14 mouse cellular contexts compared by ENCODE assay signal in the genomic region with DNA sequence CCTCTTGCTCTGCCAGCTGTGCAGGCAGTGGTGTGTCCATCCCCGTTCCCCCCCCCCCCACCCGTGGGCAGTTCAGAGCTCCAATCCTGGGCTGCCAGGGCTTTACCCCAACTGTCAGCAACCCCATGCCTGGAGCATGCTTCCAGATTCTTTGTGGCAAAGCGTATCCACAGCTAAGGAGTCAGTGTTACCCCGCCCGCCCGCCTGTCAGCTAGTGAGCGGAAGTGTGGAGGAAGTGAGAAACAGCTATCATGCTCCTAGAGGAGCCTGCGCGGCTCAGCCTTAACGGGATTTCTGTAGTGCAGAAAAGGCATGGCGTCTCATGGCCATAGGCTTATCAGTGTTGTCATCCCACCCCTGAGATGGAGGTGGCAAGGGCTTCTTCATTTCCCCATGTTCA. TPM values are rescaled to one million over a fixed set of nuclear protein-coding genes. Genes with fewer than 3 reads are reported as not detected.
A peak's percentile ranks its signal among the peaks of the same experiment; 100 is the strongest.
DNase-seq lines count a peak whose midpoint lies in the region; ATAC-seq and TF ChIP-seq lines count a peak whose summit lies in the region.
"Had no signal": no experiment of that assay in that cellular context is flagged by ENCODE, and none has a peak within 500 bp of the region (broad histone marks: within the 10 kb centered on the region; RNA-seq: fewer than 3 reads in every experiment).

No protein-coding gene starts in this region.

- no peak for TF ChIP-seq CTCF in liver, postnatal 0 days (IDR thresholded peaks at IDR 0.05; ENCODE audit: low read depth)

- DNase-seq in kidney, postnatal 10 days = peak; percentile 59
- no peak for DNase-seq in kidney, adult 11 months
- peak; percentile 90 for DNase-seq in right cerebral cortex, adult 18-20 months
- no peak for DNase-seq in right cerebral cortex, postnatal 4 days
- peak; percentile 31 for DNase-seq in liver, postnatal 0 days
- DNase-seq in gastrocnemius, adult 8-10 months (ENCODE audit: low spot score in 2 of 2) = no peak
- DNase-seq: cerebellum, adult 9-10 months; kidney, adult 8-10 months; lung, postnatal 14 days had no signal

- no peaks in the 10 kb centered on the region for H3K27me3 ChIP-seq in liver, postnatal 0 days (ENCODE audit: insufficient read depth, low read length)
- H3K27me3 ChIP-seq: embryonic facial prominence, embryonic 13.5 days; limb, embryonic 13.5 days had no signal

- no peak overlapping the region for H3K27ac ChIP-seq in liver, postnatal 0 days (ENCODE audit: low read depth)
- H3K27ac ChIP-seq: embryonic facial prominence, embryonic 13.5 days; limb, embryonic 13.5 days had no signal

- H3K4me2 ChIP-seq in liver, postnatal 0 days (ENCODE audit: low read depth, low read length) = no peak overlapping the region
- H3K4me2 ChIP-seq: embryonic facial prominence, embryonic 13.5 days; limb, embryonic 13.5 days had no signal

- ATAC-seq in liver, postnatal 0 days = no peak
- ATAC-seq in erythroblast, adult 5-6 weeks (replicated peaks; ENCODE audit: low FRiP score, poor library complexity, severe bottlenecking) = no peak
- ATAC-seq: forebrain, embryonic 16.5 days had no signal

- no peak for TF ChIP-seq EP300 in liver, postnatal 0 days (IDR thresholded peaks at IDR 0.05; ENCODE audit: low read depth)

- 35% methylated on average over 11 of the region's 11 CpGs for WGBS in liver, postnatal 0 days (ENCODE audit: insufficient replicate concordance)

- H3K9me3 ChIP-seq in liver, postnatal 0 days (ENCODE audit: low read length) = no peaks in the 10 kb centered on the region
- H3K9me3 ChIP-seq: embryonic facial prominence, embryonic 13.5 days; limb, embryonic 13.5 days had no signal

- H3K4me1 ChIP-seq in liver, postnatal 0 days (ENCODE audit: insufficient read depth) = no peaks in the 10 kb centered on the region; the same call in 1 of the 2 replicates
- H3K4me1 ChIP-seq: limb, embryonic 13.5 days had no signal

- no peak overlapping the region for H3K4me3 ChIP-seq in liver, postnatal 0 days (ENCODE audit: low read depth, low read length)
- H3K4me3 ChIP-seq: embryonic facial prominence, embryonic 13.5 days; limb, embryonic 13.5 days had no signal

- H3K9ac ChIP-seq in liver, postnatal 0 days (replicated peaks) = no peak overlapping the region
- H3K9ac ChIP-seq: embryonic facial prominence, embryonic 13.5 days; limb, embryonic 13.5 days had no signal

- peaks cover 36% of the 10 kb centered on the region for H3K36me3 ChIP-seq in liver, postnatal 0 days (replicated peaks; ENCODE audit: insufficient read depth, low read length)

RNA-seq across cellular contexts. Expression of gene Arhgap23, which starts 21.2 kb away (rescaled TPM):
- polyA plus RNA-seq in liver, postnatal 0 days (2015; fragmentation: Nextera tagmentation; extraction: Ambion mirVana) = 5.6 and 5.7 TPM in 2 replicates
- total RNA-seq in gastrocnemius, adult 8-10 months (2022) = 1 to 10 TPM; 3.4 to 5.2 (median 4.5) TPM
- total RNA-seq in erythroblast, adult 5-6 weeks (2015; ENCODE audit: low replicate concordance) = 21.3 and 21.9 TPM in 2 replicates
- total RNA-seq in erythroblast, adult 5-6 weeks (2017; ENCODE audit: low replicate concordance) = 25.6 and 30.2 TPM in 2 replicates

RNA-seq across cellular contexts. Expression of gene Socs7, which starts 31.8 kb away (rescaled TPM):
- 0.89 and 0.92 TPM in 2 replicates for polyA plus RNA-seq in liver, postnatal 0 days (2015; fragmentation: Nextera tagmentation; extraction: Ambion mirVana)
- total RNA-seq in gastrocnemius, adult 8-10 months (2022) = 10 to 100 TPM; 48.4 to 53.5 (median 51.7) TPM
- 1.0 and 3.1 TPM in 2 replicates for total RNA-seq in erythroblast, adult 5-6 weeks (2015; ENCODE audit: low replicate concordance)
- total RNA-seq in erythroblast, adult 5-6 weeks (2017; ENCODE audit: low replicate concordance) = 2.0 and 3.1 TPM in 2 replicates

RNA-seq across cellular contexts. Expression of gene Gpr179, which starts 42.3 kb away (rescaled TPM):
- 0.04 TPM in 1 of 2 replicates, not detected in the other for polyA plus RNA-seq in liver, postnatal 0 days (2015; fragmentation: Nextera tagmentation; extraction: Ambion mirVana)
- under 1 TPM in 1 of 4 experiments, not detected in 3; 0.05 TPM for total RNA-seq in gastrocnemius, adult 8-10 months (2022)
- not detected in 2 replicates for total RNA-seq in erythroblast, adult 5-6 weeks (2015; ENCODE audit: low replicate concordance)
- total RNA-seq in erythroblast, adult 5-6 weeks (2017; ENCODE audit: low replicate concordance) = not detected in 2 replicates
- polyA plus RNA-seq: heart, postnatal 0 days had no signal

Comparison
In these comparisons a context has a peak if more than half of its experiments do, and no peak if none do; other contexts are left out.
1. DNase-seq: peak in kidney, postnatal 10 days (single experiment), right cerebral cortex, adult 18-20 months (single experiment) and liver, postnatal 0 days (single experiment); none in kidney, adult 11 months (single experiment), right cerebral cortex, postnatal 4 days (single experiment) and gastrocnemius, adult 8-10 months (0 of 2).
2. RNA of gene Socs7, which starts 31.8 kb away (total RNA-seq): 48.4 to 53.5 TPM in gastrocnemius, adult 8-10 months; 1.0 to 3.1 TPM in erythroblast, adult 5-6 weeks; every median in the first group is over 10 times any median in the second.